8 mouse cellular contexts compared by ENCODE assay signal in the genomic region with DNA sequence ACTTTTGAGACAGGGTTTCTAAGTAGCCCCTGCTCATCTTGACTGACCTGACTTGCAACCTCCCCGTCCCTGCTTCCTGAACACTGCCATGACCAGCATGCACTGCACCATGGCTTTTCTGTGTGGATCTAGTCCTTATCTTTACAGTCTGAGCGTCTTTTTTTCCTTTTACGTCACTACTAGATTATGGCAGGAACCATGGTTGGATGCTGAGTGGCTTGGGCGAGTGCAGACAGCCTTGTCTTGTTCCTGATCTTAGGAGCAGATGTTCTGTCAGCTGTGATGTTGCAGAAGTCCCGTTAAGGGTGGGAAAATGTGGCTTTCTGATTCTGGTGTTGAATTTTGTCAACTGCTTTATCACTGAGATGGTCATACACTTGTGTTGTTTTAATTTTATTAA. TPM values are rescaled to one million over a fixed set of nuclear protein-coding genes. Genes with fewer than 3 reads are reported as not detected.
DNase-seq lines count a peak whose midpoint lies in the region; ATAC-seq and TF ChIP-seq lines count a peak whose summit lies in the region.

No protein-coding gene starts in this region.

- DNase-seq in B cell, adult 2 months: peak; percentile 23 to 34
- DNase-seq in brain, embryonic 14.5 days (ENCODE audit: low read depth): peak; percentile 62
- DNase-seq in urinary bladder, postnatal 25 days (ENCODE audit: low spot score): no peak
- DNase-seq in thymus, postnatal 36 days: no peak
- no peak for DNase-seq in right cerebral cortex, postnatal 4 days
- DNase-seq in urinary bladder, adult 2 months (ENCODE audit: low spot score): no peak

- TF ChIP-seq CTCF in brain, embryonic 14.5 days (IDR thresholded peaks at IDR 0.05; ENCODE audit: borderline replicate concordance, extremely low read depth, insufficient read depth, insufficient read length): no peak

- H3K4me2 ChIP-seq in heart, embryonic 16.5 days (ENCODE audit: low read depth, low read length): no peak overlapping the region

- peaks cover 74% of the 10 kb centered on the region for H3K4me1 ChIP-seq in heart, embryonic 16.5 days (ENCODE audit: control insufficient read depth, insufficient read depth, low read length)

- H3K36me3 ChIP-seq in heart, embryonic 16.5 days (ENCODE audit: control insufficient read depth, insufficient read depth): no peaks in the 10 kb centered on the region

- no peaks in the 10 kb centered on the region for H3K27me3 ChIP-seq in heart, embryonic 16.5 days (ENCODE audit: control insufficient read depth, insufficient read depth, low read length)

- H3K4me3 ChIP-seq in heart, embryonic 16.5 days (ENCODE audit: low read length): no peak overlapping the region

- H3K27ac ChIP-seq in heart, embryonic 16.5 days (ENCODE audit: low read length): peak overlapping the region; percentile 96

- TF ChIP-seq POLR2A in brain, embryonic 14.5 days (IDR thresholded peaks at IDR 0.05; ENCODE audit: borderline replicate concordance, extremely low read depth, insufficient read depth, insufficient read length, poor library complexity, severe bottlenecking): no peak

- peak overlapping the region; percentile 69 for H3K9ac ChIP-seq in heart, embryonic 16.5 days (ENCODE audit: low read length)

- WGBS in heart, embryonic 16.5 days: 14% methylated on average over 5 of the region's 5 CpGs

- H3K9me3 ChIP-seq in heart, embryonic 16.5 days (replicated peaks; ENCODE audit: control insufficient read depth, low read length): no peaks in the 10 kb centered on the region

- ATAC-seq in heart, embryonic 16.5 days (replicated peaks; ENCODE audit: extremely low read depth, insufficient read depth, low FRiP score): 0 out of 2 replicates have a peak, but pooled peaks have one; percentile 18
- ATAC-seq in megakaryocyte, adult 5-6 weeks (ENCODE audit: poor library complexity, severe bottlenecking): 0 out of 2 replicates have a peak, but pooled peaks have one; percentile 26

RNA-seq across cellular contexts. Expression of gene Trak1, which starts 34.1 kb away (rescaled TPM):
- 59.2 and 77.7 TPM in 2 replicates for polyA plus RNA-seq in brain, embryonic 14.5 days (2012; rRNA removed)
- 42.4 and 48.9 TPM in 2 replicates for polyA plus RNA-seq in heart, embryonic 16.5 days (2015; fragmentation: Nextera tagmentation; extraction: Ambion mirVana)
- total RNA-seq in megakaryocyte, adult 5-6 weeks (2015): 23.2 and 25.0 TPM in 2 replicates
- 20.0 and 22.0 TPM in 2 replicates for total RNA-seq in megakaryocyte, adult 5-6 weeks (2017)
- polyA plus RNA-seq in urinary bladder, adult 2 months (2012; rRNA removed): 35.9 and 51.4 TPM in 2 replicates

RNA-seq across cellular contexts. Expression of gene Ulk4, which starts 54.4 kb away (rescaled TPM):
- polyA plus RNA-seq in brain, embryonic 14.5 days (2012; rRNA removed): 7.3 and 7.8 TPM in 2 replicates
- polyA plus RNA-seq in heart, embryonic 16.5 days (2015; fragmentation: Nextera tagmentation; extraction: Ambion mirVana): 86.4 and 105 TPM in 2 replicates
- 0.20 TPM in 1 of 2 replicates, not detected in the other for total RNA-seq in megakaryocyte, adult 5-6 weeks (2015)
- total RNA-seq in megakaryocyte, adult 5-6 weeks (2017): 0.12 and 1.0 TPM in 2 replicates
- polyA plus RNA-seq in urinary bladder, adult 2 months (2012; rRNA removed): 2.4 and 2.9 TPM in 2 replicates

Comparison
In these comparisons a context has a peak if more than half of its experiments do, and no peak if none do; other contexts are left out.
1. DNase-seq: peak in B cell, adult 2 months (2 of 2) and brain, embryonic 14.5 days (single experiment); none in urinary bladder, postnatal 25 days (single experiment), thymus, postnatal 36 days (0 of 2), right cerebral cortex, postnatal 4 days (single experiment) and urinary bladder, adult 2 months (single experiment).